Mouse (Mus musculus): ENCODE data around the gene Zfand3. TPM values are rescaled to one million over a fixed set of nuclear protein-coding genes. Genes with fewer than 3 reads are reported as not detected.

Zfand3 gene
- total RNA-seq, 1 experiment from 2014 or later: 61.7 TPM

GRCm38 (mm10) chr17:30232698-30233097 is 228.2 kb downstream of the Zfand3 start:
- no peak for ATAC-seq (replicated peaks; ENCODE audit: insufficient number of reproducible peaks, low FRiP score, low TSS enrichment, poor library complexity, severe bottlenecking)

GRCm38 (mm10) chr17:30235380-30235779 is 230.8 kb downstream of the Zfand3 start:
- ATAC-seq (replicated peaks; ENCODE audit: insufficient number of reproducible peaks, low FRiP score, low TSS enrichment, poor library complexity, severe bottlenecking): no peak

- no peak for ATAC-seq (replicated peaks; ENCODE audit: insufficient number of reproducible peaks, low FRiP score, low TSS enrichment, poor library complexity, severe bottlenecking)
Observed at GRCm38 (mm10) chr17:30236611-30237010, 232.1 kb downstream of the Zfand3 start.

- ATAC-seq (replicated peaks; ENCODE audit: insufficient number of reproducible peaks, low FRiP score, low TSS enrichment, poor library complexity, severe bottlenecking): no peak
Observed at GRCm38 (mm10) chr17:30237600-30237999, 233.1 kb downstream of the Zfand3 start.

GRCm38 (mm10) chr17:30239458-30239857 is 234.9 kb downstream of the Zfand3 start:
- no peak for ATAC-seq (replicated peaks; ENCODE audit: insufficient number of reproducible peaks, low FRiP score, low TSS enrichment, poor library complexity, severe bottlenecking)

GRCm38 (mm10) chr17:30240659-30241058 is 236.1 kb downstream of the Zfand3 start:
- no peak for ATAC-seq (replicated peaks; ENCODE audit: insufficient number of reproducible peaks, low FRiP score, low TSS enrichment, poor library complexity, severe bottlenecking)

- ATAC-seq (replicated peaks; ENCODE audit: insufficient number of reproducible peaks, low FRiP score, low TSS enrichment, poor library complexity, severe bottlenecking): no peak
Observed at GRCm38 (mm10) chr17:30241061-30241460, 236.5 kb downstream of the Zfand3 start.

- no peak for ATAC-seq (replicated peaks; ENCODE audit: insufficient number of reproducible peaks, low FRiP score, low TSS enrichment, poor library complexity, severe bottlenecking)
Observed at GRCm38 (mm10) chr17:30241720-30242322, 237.3 kb downstream of the Zfand3 start.

GRCm38 (mm10) chr17:30242647-30243046 is 238.1 kb downstream of the Zfand3 start:
- ATAC-seq (replicated peaks; ENCODE audit: insufficient number of reproducible peaks, low FRiP score, low TSS enrichment, poor library complexity, severe bottlenecking): no peak

GRCm38 (mm10) chr17:30243540-30243939 is 239.0 kb downstream of the Zfand3 start:
- no peak for ATAC-seq (replicated peaks; ENCODE audit: insufficient number of reproducible peaks, low FRiP score, low TSS enrichment, poor library complexity, severe bottlenecking)

- ATAC-seq (replicated peaks; ENCODE audit: insufficient number of reproducible peaks, low FRiP score, low TSS enrichment, poor library complexity, severe bottlenecking): no peak
Observed at GRCm38 (mm10) chr17:30244651-30245307, 240.2 kb downstream of the Zfand3 start.

- ATAC-seq (replicated peaks; ENCODE audit: insufficient number of reproducible peaks, low FRiP score, low TSS enrichment, poor library complexity, severe bottlenecking): no peak
Observed at GRCm38 (mm10) chr17:30245308-30245706, 240.8 kb downstream of the Zfand3 start.

- no peak for ATAC-seq (replicated peaks; ENCODE audit: insufficient number of reproducible peaks, low FRiP score, low TSS enrichment, poor library complexity, severe bottlenecking)
Observed at GRCm38 (mm10) chr17:30253028-30253427, 248.5 kb downstream of the Zfand3 start.

- ATAC-seq (replicated peaks; ENCODE audit: insufficient number of reproducible peaks, low FRiP score, low TSS enrichment, poor library complexity, severe bottlenecking): no peak
Observed at GRCm38 (mm10) chr17:30253924-30254323, 249.4 kb downstream of the Zfand3 start.

GRCm38 (mm10) chr17:30255928-30256560 is 251.5 kb downstream of the Zfand3 start:
- ATAC-seq (replicated peaks; ENCODE audit: insufficient number of reproducible peaks, low FRiP score, low TSS enrichment, poor library complexity, severe bottlenecking): no peak

- ATAC-seq (replicated peaks; ENCODE audit: insufficient number of reproducible peaks, low FRiP score, low TSS enrichment, poor library complexity, severe bottlenecking): no peak
Observed at GRCm38 (mm10) chr17:30258480-30258879, 253.9 kb downstream of the Zfand3 start.

GRCm38 (mm10) chr17:30259938-30260337 is 255.4 kb downstream of the Zfand3 start:
- ATAC-seq (replicated peaks; ENCODE audit: insufficient number of reproducible peaks, low FRiP score, low TSS enrichment, poor library complexity, severe bottlenecking): no peak

Measured in monocyte, adult 5-6 weeks (primary cell).